Mouse (Mus musculus): ENCODE measurements around the gene Hist1h4h. TPM values are rescaled to one million over a fixed set of nuclear protein-coding genes. Genes with fewer than 3 reads are reported as not detected.

Gene Hist1h4h
- polyA plus RNA-seq, 1 experiment from 2014 or later, result 2.8 TPM

Small RNA genes within 50 kb of the gene (microRNA-seq; reads per million reads assigned to microRNA genes)
- gene Gm44297 (not detected), gene Gm44359 (not detected), gene Gm44394 (not detected), gene n-TStga1 (2.5 reads per million, percentile 2 among the genes with 10 or more reads in this experiment)

Other genes with a start within 250 kb of the Hist1h4h start
- 39.0 and 42.2 TPM in 2 replicates for gene Zfp322a, start 161.8 kb upstream of the Hist1h4h start, polyA plus RNA-seq (2016; fragmentation: Nextera tagmentation; extraction: Ambion mirVana)
- 10.1 and 13.0 TPM in 2 replicates for gene Abt1, start 107.2 kb upstream of the Hist1h4h start, polyA plus RNA-seq (2016; fragmentation: Nextera tagmentation; extraction: Ambion mirVana)
- 0.04 and 0.96 TPM in 2 replicates for gene Btn1a1, start 65.1 kb upstream of the Hist1h4h start, polyA plus RNA-seq (2016; fragmentation: Nextera tagmentation; extraction: Ambion mirVana)
- gene Btn2a2, start 42.2 kb upstream of the Hist1h4h start, polyA plus RNA-seq (2016; fragmentation: Nextera tagmentation; extraction: Ambion mirVana), result 0.30 and 0.75 TPM in 2 replicates
- 1.7 and 4.9 TPM in 2 replicates for gene Hist1h2af, start 2.9 kb downstream of the Hist1h4h start, polyA plus RNA-seq (2016; fragmentation: Nextera tagmentation; extraction: Ambion mirVana)
- 3.2 and 3.5 TPM in 2 replicates for gene Hist1h3g, start 4.4 kb downstream of the Hist1h4h start, polyA plus RNA-seq (2016; fragmentation: Nextera tagmentation; extraction: Ambion mirVana)
- 0.22 and 0.73 TPM in 2 replicates for gene Hist1h2bh, start 12.3 kb downstream of the Hist1h4h start, polyA plus RNA-seq (2016; fragmentation: Nextera tagmentation; extraction: Ambion mirVana)
- 0.31 and 0.99 TPM in 2 replicates for gene Hist1h3f, start 13.0 kb downstream of the Hist1h4h start, polyA plus RNA-seq (2016; fragmentation: Nextera tagmentation; extraction: Ambion mirVana)
- gene Hist1h4f, start 20.6 kb downstream of the Hist1h4h start, polyA plus RNA-seq (2016; fragmentation: Nextera tagmentation; extraction: Ambion mirVana), result 0.51 TPM in 1 of 2 replicates, not detected in the other
- 0.17 and 0.36 TPM in 2 replicates for gene Hist1h1d, start 22.2 kb downstream of the Hist1h4h start, polyA plus RNA-seq (2016; fragmentation: Nextera tagmentation; extraction: Ambion mirVana)
- gene Hist1h3e, start 31.3 kb downstream of the Hist1h4h start, polyA plus RNA-seq (2016; fragmentation: Nextera tagmentation; extraction: Ambion mirVana), result 3.0 and 3.5 TPM in 2 replicates
- 39.9 and 49.4 TPM in 2 replicates for gene Hist1h2ae, start 40.2 kb downstream of the Hist1h4h start, polyA plus RNA-seq (2016; fragmentation: Nextera tagmentation; extraction: Ambion mirVana)
- gene Hist1h2bg, start 40.3 kb downstream of the Hist1h4h start, polyA plus RNA-seq (2016; fragmentation: Nextera tagmentation; extraction: Ambion mirVana), result 2.8 and 4.8 TPM in 2 replicates
- 1.1 and 1.8 TPM in 2 replicates for gene Hist1h2bf, start 43.1 kb downstream of the Hist1h4h start, polyA plus RNA-seq (2016; fragmentation: Nextera tagmentation; extraction: Ambion mirVana)
- 0.54 and 1.1 TPM in 2 replicates for gene Hist1h2ad, start 43.3 kb downstream of the Hist1h4h start, polyA plus RNA-seq (2016; fragmentation: Nextera tagmentation; extraction: Ambion mirVana)
- gene Hist1h3d, start 44.7 kb downstream of the Hist1h4h start, polyA plus RNA-seq (2016; fragmentation: Nextera tagmentation; extraction: Ambion mirVana), result 1.4 and 5.3 TPM in 2 replicates
- 41.9 and 60.3 TPM in 2 replicates for gene Hist1h4d, start 50.5 kb downstream of the Hist1h4h start, polyA plus RNA-seq (2016; fragmentation: Nextera tagmentation; extraction: Ambion mirVana)
- 1.2 and 1.9 TPM in 2 replicates for gene Hist1h2be, start 90.1 kb downstream of the Hist1h4h start, polyA plus RNA-seq (2016; fragmentation: Nextera tagmentation; extraction: Ambion mirVana)
- gene Hist1h1e, start 91.5 kb downstream of the Hist1h4h start, polyA plus RNA-seq (2016; fragmentation: Nextera tagmentation; extraction: Ambion mirVana), result 9.5 and 11.1 TPM in 2 replicates
- 0.63 and 0.84 TPM in 2 replicates for gene Hist1h2ac, start 152.9 kb downstream of the Hist1h4h start, polyA plus RNA-seq (2016; fragmentation: Nextera tagmentation; extraction: Ambion mirVana)
- 24.3 and 29.4 TPM in 2 replicates for gene Hist1h2bc, start 153.1 kb downstream of the Hist1h4h start, polyA plus RNA-seq (2016; fragmentation: Nextera tagmentation; extraction: Ambion mirVana)
- 0.24 TPM in 1 of 2 replicates, not detected in the other for gene Hist1h1t, start 164.8 kb downstream of the Hist1h4h start, polyA plus RNA-seq (2016; fragmentation: Nextera tagmentation; extraction: Ambion mirVana)
- 3.2 and 3.3 TPM in 2 replicates for gene Hist1h4c, start 167.4 kb downstream of the Hist1h4h start, polyA plus RNA-seq (2016; fragmentation: Nextera tagmentation; extraction: Ambion mirVana)
- gene Hfe, start 179.8 kb downstream of the Hist1h4h start, polyA plus RNA-seq (2016; fragmentation: Nextera tagmentation; extraction: Ambion mirVana), result 5.2 and 8.3 TPM in 2 replicates
- 17.2 TPM in 2 replicates for gene Hist1h1c, start 207.8 kb downstream of the Hist1h4h start, polyA plus RNA-seq (2016; fragmentation: Nextera tagmentation; extraction: Ambion mirVana)
- 4.2 and 4.4 TPM in 2 replicates for gene Hist1h3c, start 214.6 kb downstream of the Hist1h4h start, polyA plus RNA-seq (2016; fragmentation: Nextera tagmentation; extraction: Ambion mirVana)
- gene Hist1h2bb, start 215.7 kb downstream of the Hist1h4h start, polyA plus RNA-seq (2016; fragmentation: Nextera tagmentation; extraction: Ambion mirVana), result 1.4 and 2.9 TPM in 2 replicates
- gene Hist1h2ab, start 220.1 kb downstream of the Hist1h4h start, polyA plus RNA-seq (2016; fragmentation: Nextera tagmentation; extraction: Ambion mirVana), result 16.1 and 23.3 TPM in 2 replicates
- gene Hist1h3b, start 221.2 kb downstream of the Hist1h4h start, polyA plus RNA-seq (2016; fragmentation: Nextera tagmentation; extraction: Ambion mirVana), result 2.6 and 3.2 TPM in 2 replicates
- 3.4 and 4.4 TPM in 2 replicates for gene Hist1h4b, start 226.0 kb downstream of the Hist1h4h start, polyA plus RNA-seq (2016; fragmentation: Nextera tagmentation; extraction: Ambion mirVana)
- gene Hist1h4a, start 230.2 kb downstream of the Hist1h4h start, polyA plus RNA-seq (2016; fragmentation: Nextera tagmentation; extraction: Ambion mirVana), result 0.28 TPM in 1 of 2 replicates, not detected in the other
- 2.0 and 3.2 TPM in 2 replicates for gene Hist1h3a, start 231.3 kb downstream of the Hist1h4h start, polyA plus RNA-seq (2016; fragmentation: Nextera tagmentation; extraction: Ambion mirVana)
- gene Hist1h1a, start 232.6 kb downstream of the Hist1h4h start, polyA plus RNA-seq (2016; fragmentation: Nextera tagmentation; extraction: Ambion mirVana), result 1.2 and 1.4 TPM in 2 replicates
- gene Trim38, start 238.9 kb downstream of the Hist1h4h start, polyA plus RNA-seq (2016; fragmentation: Nextera tagmentation; extraction: Ambion mirVana), result 0.14 TPM in 1 of 2 replicates, not detected in the other